Mouse (Mus musculus) forebrain, postnatal 0 days (tissue): ENCODE measurements around the gene Mapt. TPM values are rescaled to one million over a fixed set of nuclear protein-coding genes. Genes with fewer than 3 reads are reported as not detected.
"Not testable (repeated sequence)": the region's sequence is repeated elsewhere in the genome, so short reads cannot be mapped to it uniquely, and the experiment has no call there.

Experiments
- ATAC-seq: fragments of 200-750 bp; cut with Nextera tagmentation; 2 replicates; pipeline ENCODE4 v1.8.0; 2017; ENCODE audit warnings: mild to moderate bottlenecking, moderate library complexity
- DNase-seq: peaks from one replicate; pipeline ENCODE4 v3.0.0-alpha.2; 2015
- H3K27ac ChIP-seq: fragments of 300-500 bp; sonication (generic); 2 replicates; pipeline ENCODE4 v1.5.1; 2014; ENCODE audit warnings: low read depth, mild to moderate bottlenecking, antibody characterized with exemption, low read length, moderate library complexity, mixed read lengths
- H3K27me3 ChIP-seq: fragments of 300-500 bp; sonication (generic); 2 replicates; pipeline ENCODE4 v1.6.1; 2014; ENCODE audit warnings: mild to moderate bottlenecking, low read length, mixed read lengths; ENCODE audit not compliant: insufficient read depth
- H3K36me3 ChIP-seq: fragments of 300-500 bp; sonication (generic); 2 replicates; pipeline ENCODE4 v1.6.1; 2014; ENCODE audit warnings: mild to moderate bottlenecking, moderate library complexity; ENCODE audit not compliant: insufficient read depth
- H3K4me1 ChIP-seq: fragments of 300-500 bp; sonication (generic); 2 replicates; pipeline ENCODE4 v1.6.1; 2014; ENCODE audit warnings: antibody characterized with exemption; ENCODE audit not compliant: insufficient read depth
- H3K4me2 ChIP-seq: fragments of 300-500 bp; sonication (generic); 2 replicates; pipeline ENCODE4 v1.6.1; 2014; ENCODE audit warnings: low read depth, mild to moderate bottlenecking, moderate library complexity
- H3K4me3 ChIP-seq: fragments of 300-500 bp; sonication (generic); 2 replicates; pipeline ENCODE4 v1.5.1; 2014; ENCODE audit warnings: low read depth, low read length, mixed read lengths
- H3K9ac ChIP-seq: fragments of 300-500 bp; sonication (generic); 2 replicates; pipeline ENCODE4 v1.6.1; 2014; ENCODE audit warnings: mild to moderate bottlenecking
- H3K9me3 ChIP-seq: fragments of 300-500 bp; sonication (generic); 2 replicates; pipeline ENCODE4 v1.6.1; 2016; ENCODE audit warnings: low read length
- CTCF ChIP-seq: sonication (generic); IDR thresholded peaks from 2 replicates; pipeline ENCODE4 v1.5.1; 2016; ENCODE audit warnings: antibody characterized with exemption, control low read depth, low read depth
- WGBS: fragments of 180-500 bp; shearing (Covaris S2); extraction: QIAGEN DNeasy Blood & Tissue Kit; methylation state at CpG from one replicate; pipeline ENCODE4 v1.1.7; 2014; 5-methylcytosine and 5-hydroxymethylcytosine counted together
- polyA plus RNA-seq: library from polyadenylated mRNA; unstranded; fragments of >200 nt; fragmentation: Nextera tagmentation; extraction: Ambion mirVana; gene quantifications from 2 replicates; pipeline ENCODE4 v1.2.1, GENCODE M21; 2015
- total RNA-seq: library from RNA; depleted of rRNA; stranded (reverse); fragments of >200 nt; gene quantifications from 2 replicates; pipeline ENCODE4 v1.2.3, GENCODE M21; 2014

Gene Mapt
- total and polyA plus RNA-seq, 2 experiments from 2014 or later: 641 to 1,388 TPM

DNA sequence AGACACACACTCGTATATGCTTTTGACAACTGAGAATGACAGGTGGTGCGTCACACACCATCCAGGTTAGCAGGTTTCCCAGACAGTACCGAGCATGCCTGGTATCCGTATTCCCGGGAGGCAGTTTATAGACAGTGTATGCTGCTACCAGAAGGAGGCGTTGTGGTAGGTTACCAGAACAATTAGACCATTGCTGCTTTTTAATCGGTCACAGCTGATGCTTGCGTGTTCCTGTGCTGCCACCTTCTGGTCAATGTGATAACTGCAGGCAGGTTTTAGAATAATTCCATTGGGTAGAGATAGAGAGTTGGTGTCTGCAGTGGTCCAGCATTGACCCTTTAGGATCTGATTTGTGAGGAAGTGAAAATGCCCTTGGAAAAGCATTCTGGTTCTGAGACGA lies 35.4 kb upstream of the Mapt start:
- DNase-seq (peak; percentile 95), ATAC-seq (peak; percentile 98)
- WGBS: 4% methylated on average over 9 of the region's 9 CpGs
- Histone ChIP-seq H3K27ac (no peak overlapping the region), H3K9me3 (no peaks in the 10 kb centered on the region), H3K36me3 (no peaks in the 10 kb centered on the region), H3K4me1 (no peaks in the 10 kb centered on the region), H3K4me2 (peak overlapping the region; percentile 11; the same call in 1 of the 2 replicates), H3K9ac (no peak overlapping the region), H3K4me3 (no peak overlapping the region), H3K27me3 (peaks cover 7% of the 10 kb centered on the region)
- peak; percentile 100 for TF ChIP-seq CTCF

DNA sequence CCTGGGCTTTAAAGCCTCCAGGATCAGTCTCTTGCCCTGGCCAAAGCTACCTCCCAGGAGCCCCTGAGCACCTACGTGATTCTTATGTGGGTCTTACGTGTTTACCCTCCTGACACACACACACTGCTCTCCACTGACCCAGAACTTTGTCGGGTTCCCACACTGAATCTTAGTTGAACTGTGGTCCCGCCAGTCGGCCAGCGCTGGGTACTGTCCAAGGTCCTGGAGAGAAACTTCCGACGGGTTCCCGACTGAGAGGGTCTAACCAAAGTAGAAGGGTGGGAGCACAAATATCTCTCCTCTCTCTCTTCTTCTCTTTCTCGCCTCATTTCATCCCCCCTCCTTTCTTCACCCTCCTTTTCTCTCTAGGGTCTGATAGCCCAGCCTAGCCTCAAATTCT lies 33.3 kb upstream of the Mapt start:
- H3K27ac ChIP-seq: no peak overlapping the region
- 7% methylated on average over 10 of the region's 10 CpGs for WGBS
- H3K9ac ChIP-seq: no peak overlapping the region
- no peak for ATAC-seq
- no peaks in the 10 kb centered on the region for H3K36me3 ChIP-seq
- no peak overlapping the region for H3K4me3 ChIP-seq
- no peak for DNase-seq
- H3K4me2 ChIP-seq: no peak overlapping the region
- no peak for TF ChIP-seq CTCF
- H3K4me1 ChIP-seq: no peaks in the 10 kb centered on the region
- H3K9me3 ChIP-seq: 0 out of 2 replicates have a peak, but pooled peaks cover 5% of the 10 kb centered on the region
- H3K27me3 ChIP-seq: peaks cover 7% of the 10 kb centered on the region

DNA sequence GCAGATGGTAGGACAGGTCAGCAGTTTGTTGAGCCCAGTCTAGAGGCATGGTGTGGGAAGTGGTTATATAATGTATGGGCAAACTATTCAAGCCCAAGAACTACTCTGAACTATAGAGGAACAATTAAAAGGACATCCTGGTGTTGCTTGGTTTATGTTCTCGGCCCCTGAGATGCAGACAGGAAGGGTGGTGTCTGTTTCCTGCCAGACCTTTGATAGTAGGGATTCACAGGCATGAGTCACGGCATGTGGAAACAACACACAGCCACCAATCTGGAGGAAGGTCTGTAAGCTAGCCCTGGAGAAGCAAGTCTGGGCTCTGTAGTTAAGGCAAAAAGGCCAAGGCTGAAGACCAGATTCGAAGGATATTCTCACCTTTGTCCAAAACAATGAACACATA lies 27.9 kb upstream of the Mapt start:
- no peak overlapping the region for H3K27ac ChIP-seq
- H3K36me3 ChIP-seq: no peaks in the 10 kb centered on the region
- H3K9ac ChIP-seq: no peak overlapping the region
- ATAC-seq: no peak
- 86% methylated on average over 3 of the region's 3 CpGs for WGBS
- 0 out of 2 replicates have a peak, but pooled peaks cover 5% of the 10 kb centered on the region for H3K9me3 ChIP-seq
- H3K4me3 ChIP-seq: no peak overlapping the region
- no peaks in the 10 kb centered on the region for H3K27me3 ChIP-seq
- TF ChIP-seq CTCF: no peak
- H3K4me2 ChIP-seq: no peak overlapping the region
- no peaks in the 10 kb centered on the region; the same call in 1 of the 2 replicates for H3K4me1 ChIP-seq
- no peak for DNase-seq

DNA sequence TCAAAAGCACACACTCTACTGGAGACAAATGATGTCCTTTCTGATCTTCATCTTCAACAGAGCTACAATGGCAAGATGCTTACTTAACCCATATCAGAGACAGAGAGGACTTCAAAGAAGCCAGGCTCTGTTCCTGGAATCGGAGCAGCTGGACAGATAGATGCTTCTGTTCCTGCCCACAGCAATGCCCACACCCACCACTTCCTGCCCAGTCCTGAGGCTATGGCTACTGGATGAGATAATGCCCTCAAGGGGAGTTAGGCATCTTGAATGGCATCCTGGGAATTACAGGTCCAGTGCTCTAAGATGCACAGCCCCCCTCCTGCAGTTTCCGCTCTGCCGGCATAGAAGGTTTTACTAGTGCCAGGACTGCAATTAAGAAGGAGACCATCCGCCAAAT lies 24.6 kb upstream of the Mapt start:
- H3K36me3 ChIP-seq: no peaks in the 10 kb centered on the region
- no peak overlapping the region for H3K4me3 ChIP-seq
- H3K27me3 ChIP-seq: no peaks in the 10 kb centered on the region
- no peak overlapping the region for H3K4me2 ChIP-seq
- ATAC-seq: no peak
- TF ChIP-seq CTCF: no peak
- no peak overlapping the region for H3K27ac ChIP-seq
- WGBS: 71% methylated on average over 4 of the region's 4 CpGs
- no peak overlapping the region for H3K9ac ChIP-seq
- H3K9me3 ChIP-seq: 0 out of 2 replicates have a peak, but pooled peaks cover 5% of the 10 kb centered on the region
- H3K4me1 ChIP-seq: no peaks in the 10 kb centered on the region; the same call in 1 of the 2 replicates
- DNase-seq: no peak

DNA sequence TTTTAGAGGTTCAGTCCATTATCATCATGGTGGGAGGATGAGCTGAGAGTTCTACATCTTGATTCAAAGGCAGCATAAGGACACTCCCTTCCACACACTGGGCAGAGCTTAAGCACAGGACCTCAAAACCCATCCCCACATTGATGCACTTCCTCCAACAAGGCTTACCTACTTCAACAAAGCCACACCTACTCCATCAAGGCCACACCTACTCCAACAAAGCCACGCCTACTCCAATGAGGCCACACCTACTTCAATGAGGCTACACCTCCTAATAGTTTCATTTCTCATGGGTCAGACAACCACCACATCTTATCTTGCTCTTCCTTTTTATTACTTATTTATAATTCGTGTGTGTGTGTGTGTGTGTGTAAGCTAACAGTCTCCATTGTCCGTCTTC lies 22.1 kb upstream of the Mapt start:
- H3K4me1 ChIP-seq: no peaks in the 10 kb centered on the region; the same call in 1 of the 2 replicates
- TF ChIP-seq CTCF: no peak
- no peak for DNase-seq

DNA sequence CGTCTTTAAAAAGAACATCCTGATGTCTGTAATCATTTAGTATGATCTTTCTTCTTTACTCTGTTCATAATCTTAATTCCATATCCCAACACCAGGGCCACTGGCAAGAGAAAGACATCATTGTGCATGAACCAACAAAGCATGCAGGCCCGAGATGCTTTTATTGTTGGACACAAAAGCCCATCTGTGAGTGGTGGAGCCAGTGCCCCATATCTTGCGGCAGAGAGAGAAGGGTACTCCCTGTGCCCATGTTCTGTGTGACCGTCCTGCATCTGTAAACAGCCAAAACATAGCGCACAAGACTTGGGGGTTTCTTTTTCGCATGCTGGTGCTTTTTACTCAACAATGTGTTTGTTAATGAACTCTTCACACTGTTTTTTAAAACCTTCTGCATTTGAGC lies 19.9 kb upstream of the Mapt start:
- no peaks in the 10 kb centered on the region for H3K27me3 ChIP-seq
- H3K4me3 ChIP-seq: no peak overlapping the region
- no peak for DNase-seq
- no peak for ATAC-seq
- 80% methylated on average over 6 of the region's 6 CpGs for WGBS
- no peaks in the 10 kb centered on the region for H3K36me3 ChIP-seq
- no peak overlapping the region for H3K27ac ChIP-seq
- H3K4me1 ChIP-seq: no peaks in the 10 kb centered on the region; the same call in 1 of the 2 replicates
- no peak overlapping the region for H3K9ac ChIP-seq
- no peak for TF ChIP-seq CTCF
- H3K4me2 ChIP-seq: no peak overlapping the region
- H3K9me3 ChIP-seq: no peaks in the 10 kb centered on the region

More for the DNA sequence above, 22.1 kb upstream of the Mapt start:
- no peak overlapping the region for H3K9ac ChIP-seq
- no peaks in the 10 kb centered on the region for H3K36me3 ChIP-seq
- WGBS: 75% methylated on average over 3 of the region's 3 CpGs
- H3K27ac ChIP-seq: no peak overlapping the region
- H3K9me3 ChIP-seq: no peaks in the 10 kb centered on the region
- H3K27me3 ChIP-seq: no peaks in the 10 kb centered on the region
- no peak overlapping the region for H3K4me2 ChIP-seq
- ATAC-seq: no peak
- H3K4me3 ChIP-seq: no peak overlapping the region

DNA sequence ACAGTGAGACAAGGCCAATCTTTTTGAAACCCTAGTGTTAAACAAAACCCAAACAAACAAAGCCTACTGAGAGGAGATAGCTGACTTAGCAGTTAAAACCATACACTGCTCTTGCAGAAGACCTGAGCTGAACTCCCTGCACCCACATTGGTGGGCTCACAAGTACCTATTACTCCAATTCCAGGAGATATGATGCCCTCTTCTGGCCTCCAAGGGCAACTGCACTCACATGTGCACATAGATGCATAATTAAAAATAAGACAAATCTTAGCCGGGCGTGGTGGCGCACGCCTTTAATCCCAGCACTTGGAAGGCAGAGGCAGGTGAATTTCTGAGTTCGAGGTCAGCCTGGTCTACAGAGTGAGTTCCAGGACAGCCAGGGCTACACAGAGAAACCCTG lies 17.1 kb upstream of the Mapt start:
- not testable (repeated sequence) for H3K4me2 ChIP-seq, H3K9me3 ChIP-seq, H3K27me3 ChIP-seq, H3K9ac ChIP-seq, H3K36me3 ChIP-seq, H3K27ac ChIP-seq, H3K4me1 ChIP-seq, ATAC-seq, DNase-seq, H3K4me3 ChIP-seq
- whole genome bisulfite sequencing: 96% methylated on average over 5 of the region's 5 CpGs
